Mouse (Mus musculus) neural tube, embryonic 15.5 days (tissue): ENCODE measurements at regions not wholly inside any gene's neighbourhood (a gene's known extent, or its start where the extent isn't known, plus 50 kb on each side); places are given as distances from the start of the nearest gene placed in this dataset.

Source experiments
- ATAC-seq: fragments of 200-750 bp; cut with Nextera tagmentation; 2 replicates; pipeline ENCODE4 v1.8.0; 2017; ENCODE audit warnings: mild to moderate bottlenecking, moderate TSS enrichment, moderate library complexity; ENCODE audit not compliant: low FRiP score
- H3K27ac ChIP-seq: fragments of 300-500 bp; sonication (generic); replicated peaks from 2 replicates; pipeline ENCODE4 v1.5.1; 2015; ENCODE audit warnings: mild to moderate bottlenecking, inconsistent platforms
- H3K27me3 ChIP-seq: fragments of 300-500 bp; sonication (generic); replicated peaks from 2 replicates; pipeline ENCODE4 v1.6.1; 2015; ENCODE audit warnings: inconsistent platforms
- H3K36me3 ChIP-seq: fragments of 300-500 bp; sonication (generic); 2 replicates; pipeline ENCODE4 v1.6.1; 2015; ENCODE audit warnings: inconsistent platforms
- H3K4me1 ChIP-seq: fragments of 300-500 bp; sonication (generic); 2 replicates; pipeline ENCODE4 v1.6.1; 2015; ENCODE audit warnings: inconsistent platforms
- H3K4me2 ChIP-seq: fragments of 300-500 bp; sonication (generic); 2 replicates; pipeline ENCODE4 v1.6.1; 2015; ENCODE audit warnings: inconsistent platforms, mild to moderate bottlenecking, moderate library complexity
- H3K4me3 ChIP-seq: fragments of 300-500 bp; sonication (generic); replicated peaks from 2 replicates; pipeline ENCODE4 v1.5.1; 2015; ENCODE audit warnings: mild to moderate bottlenecking, inconsistent platforms
- H3K9ac ChIP-seq: fragments of 300-500 bp; sonication (generic); replicated peaks from 2 replicates; pipeline ENCODE4 v1.6.1; 2015; ENCODE audit warnings: mild to moderate bottlenecking, inconsistent platforms
- H3K9me3 ChIP-seq: fragments of 300-500 bp; sonication (generic); replicated peaks from 2 replicates; pipeline ENCODE4 v1.6.1; 2016; ENCODE audit warnings: inconsistent platforms
- WGBS: fragments of 180-500 bp; shearing (Covaris S2); methylation state at CpG from one replicate; pipeline ENCODE4 v1.1.7; 2015; ENCODE audit warnings: mixed read lengths; 5-methylcytosine and 5-hydroxymethylcytosine counted together

- H3K9ac ChIP-seq, result no peak overlapping the region
- H3K27ac ChIP-seq, result peak overlapping the region; percentile 54; the same call in 1 of the 2 replicates
- no peak overlapping the region for H3K4me3 ChIP-seq
- H3K36me3 ChIP-seq, result no peaks in the 10 kb centered on the region
- whole genome bisulfite sequencing, result 67% methylated on average over 14 of the region's 14 CpGs
- peaks cover 7% of the 10 kb centered on the region; the same call in 1 of the 2 replicates for H3K4me1 ChIP-seq
- no peaks in the 10 kb centered on the region for H3K9me3 ChIP-seq
- no peaks in the 10 kb centered on the region for H3K27me3 ChIP-seq
- no peak for ATAC-seq
- no peak overlapping the region for H3K4me2 ChIP-seq
Measured at GRCm38 (mm10) chr4:150784491-150785451, 68.9 kb upstream of the Errfi1 start.

DNA sequence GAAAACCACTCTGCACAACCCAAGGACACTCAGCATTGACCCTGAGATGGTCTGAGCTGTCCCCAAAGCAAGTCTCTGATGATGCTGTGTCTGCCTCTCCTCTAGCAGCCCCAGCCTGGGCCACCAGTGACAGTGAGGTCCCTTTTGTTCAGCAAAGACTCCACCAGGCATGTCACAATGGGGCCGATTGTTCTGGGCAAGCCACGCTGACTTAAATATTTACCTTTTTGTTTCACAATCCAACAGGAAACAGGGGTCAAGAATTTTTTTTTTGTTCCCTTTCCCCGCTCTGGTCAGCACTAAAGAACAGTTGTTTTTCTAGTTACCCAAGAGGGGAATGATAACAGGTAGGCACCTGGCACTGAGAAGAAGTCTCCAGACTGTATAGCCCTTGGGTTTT, 72.4 kb upstream of the Errfi1 start:
- WGBS, result 50% methylated on average over 3 of the region's 3 CpGs

DNA sequence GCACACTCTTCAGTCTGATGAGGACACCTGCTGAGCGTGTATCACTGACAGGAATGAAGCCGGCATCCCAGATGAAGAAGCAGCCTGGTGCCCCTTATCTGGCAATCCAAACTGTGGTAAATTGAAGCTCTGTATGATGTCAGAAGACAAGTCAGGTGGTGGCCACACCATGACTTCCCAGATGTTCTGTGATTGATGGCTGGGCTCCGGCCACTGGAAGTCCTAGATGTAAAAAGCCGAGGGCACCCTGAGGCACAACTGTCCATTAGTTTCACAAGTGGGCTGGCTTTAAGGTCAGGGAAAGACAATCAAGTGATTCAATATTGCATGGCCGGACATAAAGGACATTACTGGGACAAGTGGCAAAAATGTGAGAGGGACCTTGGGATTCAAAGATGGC, 74.4 kb upstream of the Errfi1 start:
- Histone ChIP-seq H3K4me1 (0 out of 2 replicates have a peak, but pooled peaks cover 11% of the 10 kb centered on the region), H3K36me3 (no peaks in the 10 kb centered on the region), H3K27ac (no peak overlapping the region), H3K4me3 (no peak overlapping the region), H3K27me3 (no peaks in the 10 kb centered on the region), H3K9me3 (no peaks in the 10 kb centered on the region), H3K9ac (no peak overlapping the region), H3K4me2 (no peak overlapping the region)
- ATAC-seq, result no peak
- WGBS, result 64% methylated on average over 5 of the region's 5 CpGs

More for the DNA sequence above, 72.4 kb upstream of the Errfi1 start:
- no peaks in the 10 kb centered on the region for H3K9me3 ChIP-seq
- H3K4me2 ChIP-seq, result no peak overlapping the region
- no peaks in the 10 kb centered on the region for H3K36me3 ChIP-seq
- no peak for ATAC-seq
- no peaks in the 10 kb centered on the region for H3K27me3 ChIP-seq
- H3K9ac ChIP-seq, result no peak overlapping the region
- H3K27ac ChIP-seq, result no peak overlapping the region
- no peak overlapping the region for H3K4me3 ChIP-seq
- peaks cover 19% of the 10 kb centered on the region; the same call in 1 of the 2 replicates for H3K4me1 ChIP-seq

GRCm38 (mm10) chr4:150778683-150779082, 75.0 kb upstream of the Errfi1 start:
- Histone ChIP-seq H3K4me1 (0 out of 2 replicates have a peak, but pooled peaks cover 11% of the 10 kb centered on the region), H3K4me2 (no peak overlapping the region), H3K4me3 (no peak overlapping the region), H3K9ac (no peak overlapping the region), H3K36me3 (no peaks in the 10 kb centered on the region), H3K27me3 (no peaks in the 10 kb centered on the region), H3K9me3 (no peaks in the 10 kb centered on the region), H3K27ac (no peak overlapping the region)
- ATAC-seq, result no peak
- WGBS, result 71% methylated on average over 8 of the region's 8 CpGs

GRCm38 (mm10) chr4:150775695-150776521, 77.8 kb upstream of the Errfi1 start:
- WGBS, result 91% methylated on average over 24 of the region's 24 CpGs
- no peaks in the 10 kb centered on the region for H3K27me3 ChIP-seq
- 0 out of 2 replicates have a peak, but pooled peaks cover 11% of the 10 kb centered on the region for H3K4me1 ChIP-seq
- ATAC-seq, result no peak
- H3K9me3 ChIP-seq, result peaks cover 3% of the 10 kb centered on the region; the same call in 1 of the 2 replicates
- H3K4me2 ChIP-seq, result no peak overlapping the region
- H3K27ac ChIP-seq, result no peak overlapping the region
- H3K9ac ChIP-seq, result no peak overlapping the region
- H3K36me3 ChIP-seq, result no peaks in the 10 kb centered on the region
- H3K4me3 ChIP-seq, result no peak overlapping the region

- H3K4me3 ChIP-seq, result no peak overlapping the region
- H3K4me1 ChIP-seq, result 0 out of 2 replicates have a peak, but pooled peaks cover 11% of the 10 kb centered on the region
- no peaks in the 10 kb centered on the region for H3K27me3 ChIP-seq
- 93% methylated on average over 8 of the region's 8 CpGs for WGBS
- H3K9me3 ChIP-seq, result peaks cover 3% of the 10 kb centered on the region; the same call in 1 of the 2 replicates
- H3K27ac ChIP-seq, result no peak overlapping the region
- ATAC-seq, result no peak
- H3K36me3 ChIP-seq, result no peaks in the 10 kb centered on the region
- H3K4me2 ChIP-seq, result no peak overlapping the region
- H3K9ac ChIP-seq, result no peak overlapping the region
Measured at GRCm38 (mm10) chr4:150775281-150775680, 78.4 kb upstream of the Errfi1 start.

DNA sequence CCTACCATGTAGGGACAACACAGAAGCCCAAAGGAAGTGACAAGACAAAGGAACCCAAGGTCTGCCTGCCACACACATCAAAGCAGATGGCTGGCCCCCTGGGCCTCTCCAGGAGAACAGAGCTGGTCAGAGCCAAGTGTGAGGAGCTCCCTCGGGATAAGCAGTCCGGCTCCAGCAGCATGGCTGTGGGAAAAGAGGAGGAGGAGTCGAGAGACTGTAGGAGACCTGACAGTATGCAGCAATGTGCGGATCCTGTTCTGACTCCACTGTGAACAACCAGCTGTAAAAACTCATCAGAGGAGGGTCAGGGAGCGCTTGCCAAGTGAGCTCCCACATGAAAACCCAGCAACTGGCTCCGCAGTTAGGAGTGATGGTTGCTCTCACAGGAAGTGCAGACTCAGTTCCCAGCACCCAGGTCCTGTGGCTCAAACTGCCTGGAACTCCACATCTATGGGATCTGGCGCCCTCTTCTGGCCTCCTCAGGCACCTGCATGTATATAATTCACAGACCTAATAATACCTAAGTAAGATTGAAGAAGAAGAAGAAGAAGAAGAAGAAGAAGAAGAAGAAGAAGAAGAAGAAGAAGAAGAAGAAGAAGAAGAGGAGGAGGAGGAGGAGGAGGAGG, 79.3 kb upstream of the Errfi1 start:
- 79% methylated on average over 7 of the region's 7 CpGs for WGBS
- Histone ChIP-seq H3K9me3 (peaks cover 3% of the 10 kb centered on the region; the same call in 1 of the 2 replicates), H3K36me3 (no peaks in the 10 kb centered on the region), H3K27ac (no peak overlapping the region), H3K4me3 (no peak overlapping the region), H3K4me2 (no peak overlapping the region), H3K9ac (no peak overlapping the region), H3K27me3 (no peaks in the 10 kb centered on the region), H3K4me1 (0 out of 2 replicates have a peak, but pooled peaks cover 11% of the 10 kb centered on the region)
- ATAC-seq, result no peak

- Histone ChIP-seq H3K4me3 (no peak overlapping the region), H3K4me2 (no peak overlapping the region), H3K27ac (no peak overlapping the region), H3K9me3 (peaks cover 3% of the 10 kb centered on the region; the same call in 1 of the 2 replicates), H3K9ac (no peak overlapping the region), H3K4me1 (no peaks in the 10 kb centered on the region), H3K36me3 (no peaks in the 10 kb centered on the region), H3K27me3 (no peaks in the 10 kb centered on the region)
- ATAC-seq, result no peak
- WGBS, result 82% methylated on average over 6 of the region's 6 CpGs
Measured at GRCm38 (mm10) chr4:150771922-150772651, 81.6 kb upstream of the Errfi1 start.

DNA sequence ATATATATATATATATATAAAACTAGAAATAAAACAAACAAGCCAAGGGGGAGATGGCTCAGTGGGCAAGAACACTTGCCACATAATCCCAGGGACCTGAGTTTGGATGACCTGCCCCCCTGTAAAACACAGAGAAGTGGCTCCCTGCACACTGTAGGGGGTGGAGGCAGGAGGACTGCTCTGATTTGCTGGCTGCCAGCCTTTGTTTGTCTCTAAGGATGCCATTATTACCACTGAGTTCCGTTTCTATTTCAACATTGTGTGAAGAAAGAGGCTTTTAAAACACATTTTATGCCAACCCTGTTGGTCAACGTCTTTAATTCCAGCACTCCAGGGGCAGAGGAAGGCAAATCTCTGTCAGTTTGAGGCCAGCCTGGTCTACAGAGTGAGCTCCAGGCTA, 82.2 kb upstream of the Errfi1 start:
- no peak for ATAC-seq
- no peaks in the 10 kb centered on the region for H3K4me1 ChIP-seq
- H3K4me2 ChIP-seq, result no peak overlapping the region
- H3K36me3 ChIP-seq, result no peaks in the 10 kb centered on the region
- H3K27ac ChIP-seq, result no peak overlapping the region
- no peak overlapping the region for H3K4me3 ChIP-seq
- H3K9me3 ChIP-seq, result peaks cover 3% of the 10 kb centered on the region; the same call in 1 of the 2 replicates
- 31% methylated on average over 2 of the region's 2 CpGs for WGBS
- H3K9ac ChIP-seq, result no peak overlapping the region
- H3K27me3 ChIP-seq, result no peaks in the 10 kb centered on the region

- H3K4me3 ChIP-seq, result no peak overlapping the region
- H3K9ac ChIP-seq, result no peak overlapping the region
- no peak overlapping the region for H3K4me2 ChIP-seq
- no peak for ATAC-seq
- H3K27ac ChIP-seq, result no peak overlapping the region
- H3K36me3 ChIP-seq, result no peaks in the 10 kb centered on the region
- H3K9me3 ChIP-seq, result peaks cover 3% of the 10 kb centered on the region; the same call in 1 of the 2 replicates
- H3K27me3 ChIP-seq, result no peaks in the 10 kb centered on the region
- WGBS, result 68% methylated on average over 7 of the region's 7 CpGs
- H3K4me1 ChIP-seq, result no peaks in the 10 kb centered on the region
Measured at GRCm38 (mm10) chr4:150769043-150769442, 84.7 kb upstream of the Errfi1 start.
